Mouse (Mus musculus): ENCODE data around the gene Naglu. TPM values are rescaled to one million over a fixed set of nuclear protein-coding genes. Genes with fewer than 3 reads are reported as not detected.

The Naglu gene
- polyA plus RNA-seq, 1 experiment from 2014 or later = 7.0 TPM

GRCm38 (mm10) chr11:101052751-101053473 lies 16.9 kb upstream of the Naglu start:
- Histone ChIP-seq H3K27ac (ENCODE audit: low read depth, low read length) (peak overlapping the region; percentile 5; the same call in 1 of the 2 replicates), H3K27me3 (ENCODE audit: control insufficient read depth, insufficient read depth, low read length) (no peaks in the 10 kb centered on the region), H3K4me2 (ENCODE audit: low read depth, low read length) (no peak overlapping the region), H3K4me1 (ENCODE audit: control insufficient read depth, insufficient read depth, low read length) (no peaks in the 10 kb centered on the region), H3K9me3 (ENCODE audit: control insufficient read depth, low read length) (no peaks in the 10 kb centered on the region), H3K36me3 (ENCODE audit: control insufficient read depth, insufficient read depth, low read length) (peaks cover 74% of the 10 kb centered on the region), H3K4me3 (ENCODE audit: low read depth, low read length) (no peak overlapping the region), H3K9ac (replicated peaks; ENCODE audit: low read depth, low read length) (no peak overlapping the region)
- 92% methylated on average over 10 of the region's 10 CpGs for WGBS
- no peak for ATAC-seq (ENCODE audit: low read depth)

- Histone ChIP-seq H3K4me3 (ENCODE audit: low read depth, low read length) (no peak overlapping the region), H3K9ac (replicated peaks; ENCODE audit: low read depth, low read length) (no peak overlapping the region), H3K4me1 (ENCODE audit: control insufficient read depth, insufficient read depth, low read length) (no peaks in the 10 kb centered on the region), H3K27ac (ENCODE audit: low read depth, low read length) (no peak overlapping the region), H3K9me3 (ENCODE audit: control insufficient read depth, low read length) (no peaks in the 10 kb centered on the region), H3K4me2 (ENCODE audit: low read depth, low read length) (no peak overlapping the region), H3K27me3 (ENCODE audit: control insufficient read depth, insufficient read depth, low read length) (no peaks in the 10 kb centered on the region), H3K36me3 (ENCODE audit: control insufficient read depth, insufficient read depth, low read length) (peaks cover 64% of the 10 kb centered on the region)
- 100% methylated on average over 1 of the region's 1 CpGs for WGBS
- ATAC-seq (ENCODE audit: low read depth) = no peak
Measured at GRCm38 (mm10) chr11:101053974-101054373, 15.8 kb upstream of the Naglu start.

- Histone ChIP-seq H3K4me3 (ENCODE audit: low read depth, low read length) (no peak overlapping the region), H3K27me3 (ENCODE audit: control insufficient read depth, insufficient read depth, low read length) (no peaks in the 10 kb centered on the region), H3K36me3 (ENCODE audit: control insufficient read depth, insufficient read depth, low read length) (peaks cover 62% of the 10 kb centered on the region), H3K4me2 (ENCODE audit: low read depth, low read length) (no peak overlapping the region), H3K4me1 (ENCODE audit: control insufficient read depth, insufficient read depth, low read length) (no peaks in the 10 kb centered on the region), H3K9me3 (ENCODE audit: control insufficient read depth, low read length) (no peaks in the 10 kb centered on the region), H3K27ac (ENCODE audit: low read depth, low read length) (no peak overlapping the region), H3K9ac (replicated peaks; ENCODE audit: low read depth, low read length) (no peak overlapping the region)
- ATAC-seq (ENCODE audit: low read depth) = no peak
- WGBS = 88% methylated on average over 14 of the region's 14 CpGs
Measured at GRCm38 (mm10) chr11:101055418-101055817, 14.4 kb upstream of the Naglu start.

DNA sequence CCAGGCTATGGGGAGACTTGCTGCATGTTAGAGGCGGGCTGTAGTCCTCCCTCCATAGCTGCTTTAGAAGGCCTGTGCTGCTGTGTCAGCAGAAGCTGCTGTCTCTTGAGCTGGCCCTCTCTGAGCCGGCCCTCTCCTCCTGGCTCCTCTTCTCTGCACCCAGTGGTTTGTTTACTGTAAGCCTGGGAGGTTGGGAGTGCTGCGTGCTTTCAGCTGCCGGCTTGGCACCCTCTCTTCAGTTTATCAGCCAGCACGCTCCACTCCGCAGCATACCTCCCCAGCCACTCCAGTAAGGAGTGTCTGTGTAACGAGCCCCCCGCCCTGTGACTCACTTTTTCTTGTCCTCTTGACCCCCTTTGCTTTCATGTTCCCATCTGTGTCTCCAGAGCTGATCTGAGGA lies 12.9 kb upstream of the Naglu start:
- no peak for ATAC-seq (ENCODE audit: low read depth)
- H3K27ac ChIP-seq (ENCODE audit: low read depth, low read length) = no peak overlapping the region
- H3K27me3 ChIP-seq (ENCODE audit: control insufficient read depth, insufficient read depth, low read length) = no peaks in the 10 kb centered on the region
- 73% methylated on average over 8 of the region's 8 CpGs for WGBS
- H3K4me2 ChIP-seq (ENCODE audit: low read depth, low read length) = no peak overlapping the region
- no peak overlapping the region for H3K9ac ChIP-seq (replicated peaks; ENCODE audit: low read depth, low read length)
- peaks cover 56% of the 10 kb centered on the region for H3K36me3 ChIP-seq (ENCODE audit: control insufficient read depth, insufficient read depth, low read length)
- no peak overlapping the region for H3K4me3 ChIP-seq (ENCODE audit: low read depth, low read length)
- no peaks in the 10 kb centered on the region for H3K9me3 ChIP-seq (ENCODE audit: control insufficient read depth, low read length)
- H3K4me1 ChIP-seq (ENCODE audit: control insufficient read depth, insufficient read depth, low read length) = no peaks in the 10 kb centered on the region

- no peak for ATAC-seq (ENCODE audit: low read depth)
- Histone ChIP-seq H3K27ac (ENCODE audit: low read depth, low read length) (no peak overlapping the region), H3K9ac (replicated peaks; ENCODE audit: low read depth, low read length) (no peak overlapping the region), H3K4me2 (ENCODE audit: low read depth, low read length) (no peak overlapping the region), H3K4me1 (ENCODE audit: control insufficient read depth, insufficient read depth, low read length) (no peaks in the 10 kb centered on the region), H3K4me3 (ENCODE audit: low read depth, low read length) (no peak overlapping the region), H3K9me3 (ENCODE audit: control insufficient read depth, low read length) (no peaks in the 10 kb centered on the region), H3K36me3 (ENCODE audit: control insufficient read depth, insufficient read depth, low read length) (peaks cover 62% of the 10 kb centered on the region), H3K27me3 (ENCODE audit: control insufficient read depth, insufficient read depth, low read length) (no peaks in the 10 kb centered on the region)
- 33% methylated on average over 5 of the region's 5 CpGs for WGBS
Measured at GRCm38 (mm10) chr11:101057860-101058259, 12.0 kb upstream of the Naglu start.

DNA sequence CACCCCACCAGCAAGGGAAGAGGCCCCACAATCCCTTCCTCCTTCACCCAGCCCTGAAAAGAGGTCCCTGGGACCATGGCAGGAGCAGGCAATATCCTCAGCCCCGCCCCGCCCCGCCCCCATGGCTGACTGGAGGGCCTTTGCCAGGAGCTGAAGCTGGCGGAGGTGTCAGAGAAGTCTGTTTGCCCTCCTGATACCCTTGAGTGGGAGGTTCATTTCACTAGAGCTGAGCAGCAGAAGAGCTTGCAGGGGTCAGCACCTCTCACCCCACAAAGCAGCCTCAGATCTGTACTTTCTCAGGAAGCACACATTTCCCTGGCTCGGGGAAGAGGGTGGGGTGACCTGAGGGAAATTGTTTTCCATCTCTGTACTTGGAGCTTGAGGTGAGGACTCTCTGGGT lies 11.1 kb upstream of the Naglu start:
- no peaks in the 10 kb centered on the region for H3K27me3 ChIP-seq (ENCODE audit: control insufficient read depth, insufficient read depth, low read length)
- H3K4me2 ChIP-seq (ENCODE audit: low read depth, low read length) = no peak overlapping the region
- no peaks in the 10 kb centered on the region for H3K9me3 ChIP-seq (ENCODE audit: control insufficient read depth, low read length)
- no peak overlapping the region for H3K4me3 ChIP-seq (ENCODE audit: low read depth, low read length)
- H3K27ac ChIP-seq (ENCODE audit: low read depth, low read length) = no peak overlapping the region
- H3K36me3 ChIP-seq (ENCODE audit: control insufficient read depth, insufficient read depth, low read length) = peaks cover 67% of the 10 kb centered on the region
- H3K4me1 ChIP-seq (ENCODE audit: control insufficient read depth, insufficient read depth, low read length) = no peaks in the 10 kb centered on the region
- 71% methylated on average over 5 of the region's 5 CpGs for WGBS
- H3K9ac ChIP-seq (replicated peaks; ENCODE audit: low read depth, low read length) = no peak overlapping the region
- no peak for ATAC-seq (ENCODE audit: low read depth)

DNA sequence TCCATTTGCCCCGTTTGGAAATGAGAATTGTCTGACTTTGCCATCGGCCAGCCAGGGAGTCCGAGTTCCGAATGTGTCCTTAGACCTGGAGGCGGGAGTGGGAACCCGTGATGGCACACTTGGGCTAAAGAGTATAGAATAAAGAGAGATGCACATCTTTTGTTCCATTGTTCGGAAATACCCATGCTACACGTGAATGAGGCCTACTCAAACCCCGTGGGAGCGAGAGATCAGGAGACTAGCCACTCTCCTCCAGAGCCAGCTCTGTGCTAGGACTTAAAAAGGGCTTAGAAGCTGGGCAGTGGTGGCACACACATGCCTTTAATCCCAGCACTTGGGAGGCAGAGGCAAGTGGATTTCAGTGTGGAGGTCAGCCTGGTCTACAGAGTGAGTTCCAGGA lies 10.3 kb upstream of the Naglu start:
- ATAC-seq (ENCODE audit: low read depth) = no peak
- peak overlapping the region; percentile 48; the same call in 1 of the 2 replicates for H3K27ac ChIP-seq (ENCODE audit: low read depth, low read length)
- 74% methylated on average over 10 of the region's 10 CpGs for WGBS
- no peaks in the 10 kb centered on the region for H3K4me1 ChIP-seq (ENCODE audit: control insufficient read depth, insufficient read depth, low read length)
- H3K27me3 ChIP-seq (ENCODE audit: control insufficient read depth, insufficient read depth, low read length) = no peaks in the 10 kb centered on the region
- no peak overlapping the region for H3K4me2 ChIP-seq (ENCODE audit: low read depth, low read length)
- peaks cover 62% of the 10 kb centered on the region for H3K36me3 ChIP-seq (ENCODE audit: control insufficient read depth, insufficient read depth, low read length)
- H3K9me3 ChIP-seq (ENCODE audit: control insufficient read depth, low read length) = no peaks in the 10 kb centered on the region
- H3K4me3 ChIP-seq (ENCODE audit: low read depth, low read length) = no peak overlapping the region
- no peak overlapping the region for H3K9ac ChIP-seq (replicated peaks; ENCODE audit: low read depth, low read length)

DNA sequence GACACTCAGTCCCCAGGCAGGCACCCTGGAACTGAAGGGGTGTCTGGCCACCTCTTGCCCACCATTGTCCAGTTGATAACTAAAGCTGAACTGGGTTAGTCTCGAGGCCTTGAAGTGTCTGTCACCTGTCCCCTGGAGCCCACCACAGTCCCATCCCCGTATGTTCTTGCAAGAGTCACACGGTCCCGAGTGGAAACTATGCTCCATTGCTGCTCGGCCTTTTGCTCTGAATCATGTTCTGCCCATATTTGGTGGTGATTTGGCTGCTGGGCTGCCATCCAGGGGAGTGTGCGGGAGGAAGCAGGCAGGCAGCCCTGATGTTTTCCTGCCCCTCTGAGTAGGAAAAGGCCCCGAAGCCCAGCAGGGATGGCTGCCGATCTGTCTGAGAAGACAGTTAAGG lies 9.7 kb upstream of the Naglu start:
- ATAC-seq (ENCODE audit: low read depth) = no peak
- no peak overlapping the region for H3K9ac ChIP-seq (replicated peaks; ENCODE audit: low read depth, low read length)
- H3K36me3 ChIP-seq (ENCODE audit: control insufficient read depth, insufficient read depth, low read length) = peaks cover 57% of the 10 kb centered on the region
- 76% methylated on average over 8 of the region's 8 CpGs for WGBS
- H3K27ac ChIP-seq (ENCODE audit: low read depth, low read length) = peak overlapping the region; percentile 48
- H3K4me2 ChIP-seq (ENCODE audit: low read depth, low read length) = no peak overlapping the region
- no peaks in the 10 kb centered on the region for H3K9me3 ChIP-seq (ENCODE audit: control insufficient read depth, low read length)
- H3K27me3 ChIP-seq (ENCODE audit: control insufficient read depth, insufficient read depth, low read length) = no peaks in the 10 kb centered on the region
- no peaks in the 10 kb centered on the region for H3K4me1 ChIP-seq (ENCODE audit: control insufficient read depth, insufficient read depth, low read length)
- no peak overlapping the region for H3K4me3 ChIP-seq (ENCODE audit: low read depth, low read length)

DNA sequence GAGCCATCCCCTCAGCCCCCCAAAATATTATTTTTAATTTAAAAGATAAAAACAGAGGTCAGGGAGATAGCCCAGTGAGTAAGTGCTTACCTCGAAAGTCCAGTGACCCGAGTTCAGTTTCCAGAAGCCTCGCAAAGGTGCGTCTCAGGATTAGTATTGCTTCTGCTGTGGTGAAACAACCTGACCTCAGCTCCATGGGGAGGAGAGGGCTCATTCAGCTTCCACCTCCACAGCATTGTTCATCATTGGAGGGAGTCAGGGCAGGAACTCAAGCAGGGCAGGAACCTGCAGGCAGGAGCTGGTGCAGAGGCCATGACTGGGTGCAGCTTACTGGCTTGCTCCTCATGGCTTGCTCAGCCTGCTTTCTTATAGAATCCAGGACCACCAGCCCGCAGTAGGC lies 8.8 kb upstream of the Naglu start:
- WGBS = 93% methylated on average over 5 of the region's 5 CpGs
- no peak overlapping the region for H3K4me3 ChIP-seq (ENCODE audit: low read depth, low read length)
- no peak overlapping the region for H3K27ac ChIP-seq (ENCODE audit: low read depth, low read length)
- H3K36me3 ChIP-seq (ENCODE audit: control insufficient read depth, insufficient read depth, low read length) = peaks cover 48% of the 10 kb centered on the region
- H3K4me2 ChIP-seq (ENCODE audit: low read depth, low read length) = no peak overlapping the region
- H3K27me3 ChIP-seq (ENCODE audit: control insufficient read depth, insufficient read depth, low read length) = no peaks in the 10 kb centered on the region
- no peak overlapping the region for H3K9ac ChIP-seq (replicated peaks; ENCODE audit: low read depth, low read length)
- ATAC-seq (ENCODE audit: low read depth) = no peak
- H3K4me1 ChIP-seq (ENCODE audit: control insufficient read depth, insufficient read depth, low read length) = no peaks in the 10 kb centered on the region
- no peaks in the 10 kb centered on the region for H3K9me3 ChIP-seq (ENCODE audit: control insufficient read depth, low read length)
